In genomic region chr17:51812261-51812941, GRCm38 (mm10) we compare ENCODE assay signal across 8 mouse cellular contexts. TPM values are rescaled to one million over a fixed set of nuclear protein-coding genes. Genes with fewer than 3 reads are reported as not detected.
DNase-seq lines count a peak whose midpoint lies in the region; ATAC-seq and TF ChIP-seq lines count a peak whose summit lies in the region.

No protein-coding gene starts in this region.

- peak in 1 of 2 experiments; percentile 41 for DNase-seq in left cerebral cortex, adult 2 months (ENCODE audit: extremely low spot score in 1 of 2, low spot score in 2 of 2)
- DNase-seq in left cerebral cortex, postnatal 25 days (ENCODE audit: low spot score in 2 of 2) = no peak
- DNase-seq in adrenal gland, adult 2 months = peak; percentile 62
- peak; percentile 60 for DNase-seq in embryonic facial prominence, embryonic 11.5 days (ENCODE audit: low spot score)
- peak; percentile 73 for DNase-seq in hindbrain, embryonic 10.5 days (ENCODE audit: low spot score)
- peak; percentile 28 for DNase-seq in liver, postnatal 0 days

- ATAC-seq in embryonic facial prominence, embryonic 11.5 days (replicated peaks; ENCODE audit: insufficient number of reproducible peaks, low FRiP score, low TSS enrichment, low read depth) = peak; percentile 68
- peak; percentile 22 for ATAC-seq in liver, postnatal 0 days
- peak; percentile 15; the same call in 1 of the 2 replicates for ATAC-seq in stomach, embryonic 16.5 days (ENCODE audit: insufficient read depth, low FRiP score)
- ATAC-seq in erythroid progenitor cell, adult 5-6 weeks (replicated peaks; ENCODE audit: low FRiP score, poor library complexity, severe bottlenecking) = no peak

- no peak for TF ChIP-seq EP300 in liver, postnatal 0 days (IDR thresholded peaks at IDR 0.05; ENCODE audit: low read depth)

- no peaks in the 10 kb centered on the region for H3K27me3 ChIP-seq in embryonic facial prominence, embryonic 11.5 days (ENCODE audit: control insufficient read depth, insufficient read depth, low read length)
- no peaks in the 10 kb centered on the region for H3K27me3 ChIP-seq in hindbrain, embryonic 10.5 days (ENCODE audit: insufficient read depth, poor library complexity, severe bottlenecking)
- H3K27me3 ChIP-seq in liver, postnatal 0 days (ENCODE audit: insufficient read depth, low read length) = peaks cover 32% of the 10 kb centered on the region
- H3K27me3 ChIP-seq in stomach, embryonic 16.5 days (ENCODE audit: control insufficient read depth, insufficient read depth, low read length) = no peaks in the 10 kb centered on the region

- no peak for TF ChIP-seq CTCF in left cerebral cortex, adult 2 months (IDR thresholded peaks at IDR 0.05)
- no peak for TF ChIP-seq CTCF in liver, postnatal 0 days (IDR thresholded peaks at IDR 0.05; ENCODE audit: low read depth)

- no peaks in the 10 kb centered on the region for H3K36me3 ChIP-seq in embryonic facial prominence, embryonic 11.5 days (replicated peaks; ENCODE audit: control insufficient read depth, insufficient read depth, low read depth, low read length)
- peaks cover 12% of the 10 kb centered on the region; the same call in 1 of the 2 replicates for H3K36me3 ChIP-seq in hindbrain, embryonic 10.5 days
- H3K36me3 ChIP-seq in liver, postnatal 0 days (replicated peaks; ENCODE audit: insufficient read depth, low read length) = no peaks in the 10 kb centered on the region
- no peaks in the 10 kb centered on the region for H3K36me3 ChIP-seq in stomach, embryonic 16.5 days (ENCODE audit: control insufficient read depth, insufficient read depth, low read length)

- peak overlapping the region; percentile 86 for H3K4me3 ChIP-seq in left cerebral cortex, adult 2 months
- peak overlapping the region; percentile 86 for H3K4me3 ChIP-seq in embryonic facial prominence, embryonic 11.5 days (ENCODE audit: low read depth, low read length)
- peak overlapping the region; percentile 89 for H3K4me3 ChIP-seq in hindbrain, embryonic 10.5 days
- peak overlapping the region; percentile 69 for H3K4me3 ChIP-seq in liver, postnatal 0 days (ENCODE audit: low read depth, low read length)
- H3K4me3 ChIP-seq in stomach, embryonic 16.5 days (replicated peaks; ENCODE audit: low read length) = peak overlapping the region; percentile 80

- H3K4me2 ChIP-seq in embryonic facial prominence, embryonic 11.5 days (ENCODE audit: low read depth, low read length) = peak overlapping the region; percentile 77
- peak overlapping the region; percentile 89 for H3K4me2 ChIP-seq in liver, postnatal 0 days (ENCODE audit: low read depth, low read length)
- peak overlapping the region; percentile 91 for H3K4me2 ChIP-seq in stomach, embryonic 16.5 days (ENCODE audit: low read depth, low read length)

- H3K9ac ChIP-seq in embryonic facial prominence, embryonic 11.5 days (replicated peaks; ENCODE audit: low read length) = peak overlapping the region; percentile 78
- peak overlapping the region; percentile 64 for H3K9ac ChIP-seq in liver, postnatal 0 days (replicated peaks)
- peak overlapping the region; percentile 80 for H3K9ac ChIP-seq in stomach, embryonic 16.5 days (ENCODE audit: low read length)

- intact Hi-C loops in left cerebral cortex, adult 2 months (cut with DNase I) = loop anchor here (5.0 to 10.0 kb wide), 2 partner anchors 638 to 650 kb away; partner anchors contain the start of gene Tbc1d5
- intact Hi-C loops in left cerebral cortex, postnatal 25 days (cut with DNase I) = loop anchor here (5.0 kb wide), 1 partner anchor 650 kb away; no protein-coding TSS in a partner anchor

- no peaks in the 10 kb centered on the region for H3K4me1 ChIP-seq in embryonic facial prominence, embryonic 11.5 days (ENCODE audit: control insufficient read depth, insufficient read depth, low read length)
- H3K4me1 ChIP-seq in hindbrain, embryonic 10.5 days (replicated peaks) = peaks cover 12% of the 10 kb centered on the region; the same call in 1 of the 2 replicates
- peaks cover 5% of the 10 kb centered on the region; the same call in 1 of the 2 replicates for H3K4me1 ChIP-seq in liver, postnatal 0 days (ENCODE audit: insufficient read depth)
- peaks cover 5% of the 10 kb centered on the region for H3K4me1 ChIP-seq in stomach, embryonic 16.5 days (ENCODE audit: control insufficient read depth, insufficient read depth, low read length)

- under 1% methylated on average over 36 of the region's 48 CpGs for WGBS in embryonic facial prominence, embryonic 11.5 days
- under 1% methylated on average over 48 of the region's 48 CpGs for WGBS in hindbrain, embryonic 10.5 days
- WGBS in liver, postnatal 0 days (ENCODE audit: insufficient replicate concordance) = 2% methylated on average over 46 of the region's 48 CpGs
- under 1% methylated on average over 48 of the region's 48 CpGs for WGBS in stomach, embryonic 16.5 days

- peak overlapping the region; percentile 92 for H3K27ac ChIP-seq in left cerebral cortex, adult 2 months
- peak overlapping the region; percentile 77 for H3K27ac ChIP-seq in embryonic facial prominence, embryonic 11.5 days (replicated peaks; ENCODE audit: low read depth, low read length)
- peak overlapping the region; percentile 99 for H3K27ac ChIP-seq in hindbrain, embryonic 10.5 days
- peak overlapping the region; percentile 60 for H3K27ac ChIP-seq in liver, postnatal 0 days (ENCODE audit: low read depth)
- no peak overlapping the region; the same call in 1 of the 2 replicates for H3K27ac ChIP-seq in stomach, embryonic 16.5 days (ENCODE audit: low read length)

- H3K9me3 ChIP-seq in embryonic facial prominence, embryonic 11.5 days (replicated peaks; ENCODE audit: control insufficient read depth, low read length) = no peaks in the 10 kb centered on the region
- no peaks in the 10 kb centered on the region for H3K9me3 ChIP-seq in hindbrain, embryonic 10.5 days
- no peaks in the 10 kb centered on the region for H3K9me3 ChIP-seq in liver, postnatal 0 days (ENCODE audit: low read length)
- H3K9me3 ChIP-seq in stomach, embryonic 16.5 days (replicated peaks; ENCODE audit: control insufficient read depth, low read length) = no peaks in the 10 kb centered on the region

RNA-seq across cellular contexts. Expression of gene Satb1, which starts 20.7 kb away (rescaled TPM):
- total RNA-seq in left cerebral cortex, adult 2 months (2021) = 100 to 1,000 TPM; 127 to 132 TPM
- 100 to 1,000 TPM; 110 to 129 TPM for total RNA-seq in left cerebral cortex, postnatal 25 days (2021)
- 10 to 100 TPM; 19.6 to 21.0 TPM for total RNA-seq in adrenal gland, adult 2 months (2021)
- 13.0 and 15.4 TPM in 2 replicates for polyA plus RNA-seq in adrenal gland, adult 2 months (2012; rRNA removed)
- 17.3 and 18.1 TPM in 2 replicates for polyA plus RNA-seq in embryonic facial prominence, embryonic 11.5 days (2014; fragmentation: Nextera tagmentation; extraction: Ambion mirVana)
- polyA plus RNA-seq in hindbrain, embryonic 10.5 days (2016; fragmentation: Nextera tagmentation; extraction: Ambion mirVana) = 20.1 and 21.2 TPM in 2 replicates
- 1.1 and 1.5 TPM in 2 replicates for polyA plus RNA-seq in liver, postnatal 0 days (2015; fragmentation: Nextera tagmentation; extraction: Ambion mirVana)
- polyA plus RNA-seq in stomach, embryonic 16.5 days (2015; fragmentation: Nextera tagmentation; extraction: Ambion mirVana) = 3.7 and 5.0 TPM in 2 replicates
- 15.9 and 24.3 TPM in 2 replicates for total RNA-seq in erythroid progenitor cell, adult 5-6 weeks (2015; ENCODE audit: low replicate concordance)
- total RNA-seq in erythroid progenitor cell, adult 5-6 weeks (2017; ENCODE audit: low replicate concordance) = 4.2 and 5.6 TPM in 2 replicates

Comparison
In these comparisons a context has a peak if more than half of its experiments do, and no peak if none do; other contexts are left out.
1. DNase-seq: peak in adrenal gland, adult 2 months (single experiment), embryonic facial prominence, embryonic 11.5 days (single experiment), hindbrain, embryonic 10.5 days (single experiment) and liver, postnatal 0 days (single experiment); none in left cerebral cortex, postnatal 25 days (0 of 2).
2. Peak in every context shown above with its lines, with median percentiles within 50 percentile points of each other: H3K4me3 ChIP-seq, H3K4me2 ChIP-seq and H3K9ac ChIP-seq.